Mouse (Mus musculus) heart, embryonic 16.5 days (tissue): Measurements from ENCODE around the gene Dvl1. TPM values are rescaled to one million over a fixed set of nuclear protein-coding genes. Genes with fewer than 3 reads are reported as not detected.

ENCODE experiments used
- ATAC-seq: fragments of 200-750 bp; cut with Nextera tagmentation; replicated peaks from 2 replicates; pipeline ENCODE4 v1.8.0; 2017; ENCODE audit warnings: moderate number of reproducible peaks; ENCODE audit not compliant: insufficient read depth, low FRiP score; ENCODE audit errors: extremely low read depth
- H3K27ac ChIP-seq: fragments of 300-500 bp; sonication (generic); 2 replicates; pipeline ENCODE4 v1.5.1; 2014; ENCODE audit warnings: mild to moderate bottlenecking, low read length, control low read depth, moderate library complexity
- H3K27me3 ChIP-seq: fragments of 300-500 bp; sonication (generic); 2 replicates; pipeline ENCODE4 v1.6.1; 2014; ENCODE audit warnings: low read length, mixed read lengths; ENCODE audit not compliant: control insufficient read depth, insufficient read depth
- H3K36me3 ChIP-seq: fragments of 300-500 bp; sonication (generic); 2 replicates; pipeline ENCODE4 v1.6.1; 2014; ENCODE audit not compliant: control insufficient read depth, insufficient read depth
- H3K4me1 ChIP-seq: fragments of 300-500 bp; sonication (generic); 2 replicates; pipeline ENCODE4 v1.6.1; 2014; ENCODE audit warnings: low read length, mixed read lengths; ENCODE audit not compliant: control insufficient read depth, insufficient read depth
- H3K4me2 ChIP-seq: fragments of 300-500 bp; sonication (generic); 2 replicates; pipeline ENCODE4 v1.6.1; 2014; ENCODE audit warnings: low read depth, mild to moderate bottlenecking, control low read depth, low read length
- H3K4me3 ChIP-seq: fragments of 300-500 bp; sonication (generic); 2 replicates; pipeline ENCODE4 v1.5.1; 2014; ENCODE audit warnings: mild to moderate bottlenecking, control low read depth, low read length
- H3K9ac ChIP-seq: fragments of 300-500 bp; sonication (generic); 2 replicates; pipeline ENCODE4 v1.6.1; 2014; ENCODE audit warnings: low read length, control low read depth
- H3K9me3 ChIP-seq: fragments of 300-500 bp; sonication (generic); replicated peaks from 2 replicates; pipeline ENCODE4 v1.6.1; 2016; ENCODE audit warnings: low read length; ENCODE audit not compliant: control insufficient read depth
- WGBS: fragments of 180-500 bp; shearing (Covaris S2); extraction: QIAGEN DNeasy Blood & Tissue Kit; methylation state at CpG from one replicate; pipeline ENCODE4 v1.1.7; 2014; 5-methylcytosine and 5-hydroxymethylcytosine counted together
- polyA plus RNA-seq: library from polyadenylated mRNA; unstranded; fragments of >200 nt; fragmentation: Nextera tagmentation; extraction: Ambion mirVana; gene quantifications from 2 replicates; pipeline ENCODE4 v1.2.1, GENCODE M21; 2015

Dvl1 gene
- polyA plus RNA-seq, 1 experiment from 2014 or later: 3.5 TPM

- Histone ChIP-seq H3K9me3 (no peaks in the 10 kb centered on the region), H3K4me1 (no peaks in the 10 kb centered on the region), H3K27me3 (no peaks in the 10 kb centered on the region), H3K27ac (no peak overlapping the region), H3K9ac (no peak overlapping the region), H3K36me3 (peaks cover 86% of the 10 kb centered on the region), H3K4me3 (no peak overlapping the region), H3K4me2 (no peak overlapping the region)
- 76% methylated on average over 7 of the region's 7 CpGs for WGBS
- ATAC-seq: no peak
These were observed 26.2 kb upstream of the Dvl1 start for GRCm38 (mm10) chr4:155821025-155821424.

GRCm38 (mm10) chr4:155823443-155823842, 23.8 kb upstream of the Dvl1 start:
- Histone ChIP-seq H3K9ac (no peak overlapping the region), H3K27me3 (no peaks in the 10 kb centered on the region), H3K36me3 (peaks cover 77% of the 10 kb centered on the region), H3K4me2 (no peak overlapping the region), H3K27ac (no peak overlapping the region), H3K9me3 (no peaks in the 10 kb centered on the region), H3K4me1 (no peaks in the 10 kb centered on the region), H3K4me3 (no peak overlapping the region)
- ATAC-seq: no peak
- WGBS: 94% methylated on average over 16 of the region's 16 CpGs

DNA sequence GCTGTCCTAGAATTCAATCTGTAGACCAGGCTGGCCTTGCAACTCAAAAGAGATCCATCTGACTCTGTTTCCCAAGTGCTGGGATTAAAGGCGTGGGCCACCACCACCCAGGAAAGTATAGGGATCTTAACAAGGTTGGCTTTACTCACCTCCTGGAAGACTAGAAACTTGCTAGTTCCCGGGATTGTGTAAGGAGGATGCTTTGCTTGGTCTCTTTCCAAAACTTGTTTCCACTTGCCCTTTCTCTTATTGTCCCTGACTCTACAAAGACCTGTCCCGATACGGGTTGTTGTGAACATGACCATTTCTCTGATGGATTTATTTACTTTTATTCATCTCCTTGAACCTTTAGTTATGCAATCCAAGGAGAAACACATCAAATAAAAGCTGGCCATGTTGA, 17.3 kb upstream of the Dvl1 start:
- no peak overlapping the region for H3K9ac ChIP-seq
- peaks cover 22% of the 10 kb centered on the region for H3K36me3 ChIP-seq
- no peak overlapping the region for H3K4me3 ChIP-seq
- H3K27me3 ChIP-seq: no peaks in the 10 kb centered on the region
- peaks cover 15% of the 10 kb centered on the region for H3K4me1 ChIP-seq
- ATAC-seq: no peak
- no peak overlapping the region for H3K4me2 ChIP-seq
- no peak overlapping the region for H3K27ac ChIP-seq
- H3K9me3 ChIP-seq: no peaks in the 10 kb centered on the region
- 84% methylated on average over 4 of the region's 4 CpGs for WGBS

DNA sequence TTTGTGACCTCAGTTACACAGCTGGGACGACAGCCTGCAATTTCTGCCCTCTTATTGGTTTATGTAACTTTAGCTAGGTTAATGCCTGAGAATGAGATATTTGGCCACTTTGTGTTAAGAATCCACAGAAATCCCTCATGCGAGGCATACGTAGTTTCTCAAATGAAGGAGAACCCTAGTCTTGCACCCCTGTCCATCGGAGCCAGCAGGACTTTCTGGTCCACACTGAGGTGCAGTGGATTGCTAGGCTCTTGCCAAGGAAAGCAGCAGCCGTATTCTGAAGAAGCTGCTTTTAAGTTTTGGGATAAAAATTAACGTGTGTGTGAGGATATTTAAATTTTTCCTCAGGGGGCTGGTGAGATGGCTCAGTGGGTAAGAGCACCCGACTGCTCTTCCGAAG, 16.6 kb upstream of the Dvl1 start:
- no peak for ATAC-seq
- peak overlapping the region; percentile 85 for H3K9ac ChIP-seq
- H3K27me3 ChIP-seq: no peaks in the 10 kb centered on the region
- 51% methylated on average over 8 of the region's 8 CpGs for WGBS
- peaks cover 15% of the 10 kb centered on the region for H3K36me3 ChIP-seq
- H3K4me2 ChIP-seq: peak overlapping the region; percentile 62
- H3K27ac ChIP-seq: peak overlapping the region; percentile 94
- peak overlapping the region; percentile 66 for H3K4me3 ChIP-seq
- peaks cover 15% of the 10 kb centered on the region for H3K4me1 ChIP-seq
- no peaks in the 10 kb centered on the region for H3K9me3 ChIP-seq

GRCm38 (mm10) chr4:155831205-155831766, 15.9 kb upstream of the Dvl1 start, which contains the start of gene Aurkaip1:
TSS of gene Aurkaip1 (plus strand) at chr4:155831272.
- ATAC-seq: peak; percentile 92
- under 1% methylated on average over 49 of the region's 49 CpGs for WGBS
- peak within 1 kb of the TSS; percentile 66 for H3K4me3 ChIP-seq
- H3K4me2 ChIP-seq: peak within 1 kb of the TSS; percentile 90
- peaks cover 13% of the 10 kb centered on the region for H3K36me3 ChIP-seq
- no peaks in the 10 kb centered on the region for H3K27me3 ChIP-seq
- H3K4me1 ChIP-seq: peaks cover 15% of the 10 kb centered on the region
- peak within 1 kb of the TSS; percentile 85 for H3K9ac ChIP-seq
- H3K27ac ChIP-seq: peak within 1 kb of the TSS; percentile 94
- no peaks in the 10 kb centered on the region for H3K9me3 ChIP-seq

DNA sequence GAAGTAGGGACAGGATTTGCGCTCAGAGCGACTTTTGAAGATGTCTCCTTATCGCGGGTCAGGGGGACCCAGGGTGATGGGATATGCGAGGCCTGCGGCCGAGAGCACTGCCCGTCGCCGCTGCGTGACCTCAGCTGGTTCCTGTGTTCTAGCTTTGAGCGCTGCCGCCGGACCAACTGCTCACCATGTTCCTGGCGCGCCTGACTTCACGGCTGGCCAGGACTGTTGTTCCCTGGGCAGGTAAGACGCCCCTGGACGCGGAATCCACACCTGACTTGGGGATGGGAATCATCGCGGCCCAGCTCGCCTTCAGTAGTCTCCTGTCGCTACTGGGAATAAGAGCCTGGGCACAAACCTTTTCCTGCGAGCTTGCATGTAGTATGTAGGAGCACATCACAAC, 15.4 kb upstream of the Dvl1 start:
- 0% methylated on average over 25 of the region's 25 CpGs for WGBS
- Histone ChIP-seq H3K27ac (peak overlapping the region; percentile 94), H3K4me1 (peaks cover 15% of the 10 kb centered on the region), H3K9ac (peak overlapping the region; percentile 85), H3K4me3 (peak overlapping the region; percentile 66), H3K9me3 (0 out of 2 replicates have a peak, but pooled peaks cover 2% of the 10 kb centered on the region), H3K36me3 (peaks cover 8% of the 10 kb centered on the region), H3K27me3 (no peaks in the 10 kb centered on the region), H3K4me2 (peak overlapping the region; percentile 90)
- peak; percentile 3; the same call in 1 of the 2 replicates for ATAC-seq

DNA sequence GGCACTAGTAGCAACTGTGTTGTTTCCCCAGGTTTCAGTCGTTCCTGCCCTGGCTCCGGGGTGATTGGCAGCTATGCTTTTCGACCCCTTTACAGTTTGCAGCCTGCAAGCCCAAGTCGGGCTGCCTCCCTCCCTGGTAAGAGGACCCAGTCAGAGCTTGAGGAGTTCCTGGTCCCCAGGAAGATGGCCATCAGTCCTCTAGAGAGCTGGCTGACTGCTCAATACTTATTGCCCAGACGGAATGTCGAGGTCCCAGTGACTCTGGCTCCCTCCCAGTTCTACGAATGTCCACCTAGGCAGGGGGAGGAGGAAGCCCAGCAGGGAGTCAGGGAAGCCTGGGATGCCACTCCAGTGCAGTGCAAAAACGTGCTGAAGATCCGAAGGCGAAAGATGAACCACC, 14.9 kb upstream of the Dvl1 start:
- Histone ChIP-seq H3K27ac (no peak overlapping the region), H3K4me1 (peaks cover 18% of the 10 kb centered on the region), H3K4me3 (peak overlapping the region; percentile 66), H3K9ac (peak overlapping the region; percentile 85), H3K36me3 (peaks cover 5% of the 10 kb centered on the region), H3K9me3 (0 out of 2 replicates have a peak, but pooled peaks cover 2% of the 10 kb centered on the region), H3K27me3 (no peaks in the 10 kb centered on the region), H3K4me2 (peak overlapping the region; percentile 90)
- ATAC-seq: no peak
- WGBS: 48% methylated on average over 10 of the region's 10 CpGs

DNA sequence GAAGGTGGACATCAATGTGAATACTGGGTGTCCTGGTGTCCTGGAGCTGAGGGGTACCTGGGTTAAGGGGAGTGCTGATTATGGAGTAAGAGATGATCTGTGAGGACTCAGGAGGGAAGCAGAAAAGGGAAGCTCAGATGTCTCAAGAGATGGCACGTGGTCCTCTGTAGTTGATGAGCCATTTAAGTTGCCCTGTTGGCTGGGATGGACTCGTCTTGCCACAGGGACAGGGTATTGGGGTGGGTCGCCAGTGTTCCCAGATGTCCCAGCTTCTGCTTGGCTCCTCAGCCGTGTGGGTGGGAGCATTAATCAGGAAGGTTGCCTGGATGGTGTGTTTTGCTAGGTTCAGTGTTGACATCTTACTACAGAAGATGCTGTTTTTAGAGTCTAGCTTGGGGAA, 14.0 kb upstream of the Dvl1 start:
- peaks cover 26% of the 10 kb centered on the region for H3K4me1 ChIP-seq
- no peak overlapping the region for H3K9ac ChIP-seq
- H3K4me2 ChIP-seq: no peak overlapping the region
- no peak for ATAC-seq
- H3K36me3 ChIP-seq: no peaks in the 10 kb centered on the region
- 90% methylated on average over 4 of the region's 4 CpGs for WGBS
- H3K9me3 ChIP-seq: 0 out of 2 replicates have a peak, but pooled peaks cover 2% of the 10 kb centered on the region
- H3K27me3 ChIP-seq: no peaks in the 10 kb centered on the region
- H3K27ac ChIP-seq: no peak overlapping the region
- H3K4me3 ChIP-seq: no peak overlapping the region

DNA sequence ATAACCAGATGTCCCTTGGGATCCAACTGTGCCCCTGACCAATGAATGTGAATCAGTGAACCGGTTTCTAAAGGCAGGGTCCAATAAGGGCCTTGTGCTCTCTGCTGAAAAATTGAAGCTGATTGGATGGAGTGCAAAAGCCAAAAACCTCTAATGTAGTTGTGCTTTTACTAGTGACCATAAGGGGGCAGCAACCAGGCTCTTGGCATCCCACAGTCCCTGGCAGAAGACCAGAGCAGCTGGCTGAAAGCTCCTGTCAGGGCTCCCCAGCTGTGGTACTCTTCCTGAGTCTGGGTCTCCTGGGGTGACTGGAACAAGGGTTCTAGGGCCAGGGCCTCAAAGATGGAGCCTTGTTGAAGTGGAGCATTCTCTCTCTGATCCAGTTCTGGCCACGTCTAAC, 13.4 kb upstream of the Dvl1 start:
- Histone ChIP-seq H3K9me3 (0 out of 2 replicates have a peak, but pooled peaks cover 2% of the 10 kb centered on the region), H3K9ac (no peak overlapping the region), H3K27me3 (no peaks in the 10 kb centered on the region), H3K4me3 (no peak overlapping the region), H3K27ac (peak overlapping the region; percentile 63), H3K36me3 (no peaks in the 10 kb centered on the region), H3K4me2 (no peak overlapping the region), H3K4me1 (peaks cover 29% of the 10 kb centered on the region)
- ATAC-seq: peak; percentile 5; the same call in 1 of the 2 replicates
- 17% methylated on average over 2 of the region's 2 CpGs for WGBS
